Mouse (Mus musculus) lung, postnatal 4 days (tissue): Measurements from ENCODE around the gene Cysrt1.

Source experiments
- DNase-seq, 2 experiments: peaks; one replicate each; pipeline ENCODE4 v3.0.0; 2021

Gene Cysrt1

DNA sequence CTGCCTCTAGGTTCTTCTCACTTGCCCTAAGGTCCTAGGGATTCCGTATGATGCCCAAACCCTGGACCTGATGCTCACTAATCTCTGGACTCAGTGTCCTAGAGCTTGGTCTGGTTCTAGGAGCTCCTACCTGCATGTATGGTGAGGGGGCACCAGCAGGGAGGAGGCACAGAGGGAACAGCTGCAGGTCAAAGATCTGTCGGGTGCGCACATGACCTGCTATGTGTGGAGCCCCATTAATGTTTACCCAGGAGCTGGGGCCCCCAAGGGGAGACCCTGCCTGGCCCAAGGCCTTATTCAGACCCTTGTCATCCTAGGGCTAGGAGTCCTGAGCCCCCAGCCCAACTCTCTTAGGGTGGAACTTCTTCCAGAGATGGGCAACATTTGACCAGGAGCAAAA is 8.2 kb downstream of the Cysrt1 start, which contains the start of gene Slc34a3:
TSS of gene Slc34a3 (minus strand) at position 315 of the 400 bp plus-strand sequence.
- DNase-seq = no peak

DNA sequence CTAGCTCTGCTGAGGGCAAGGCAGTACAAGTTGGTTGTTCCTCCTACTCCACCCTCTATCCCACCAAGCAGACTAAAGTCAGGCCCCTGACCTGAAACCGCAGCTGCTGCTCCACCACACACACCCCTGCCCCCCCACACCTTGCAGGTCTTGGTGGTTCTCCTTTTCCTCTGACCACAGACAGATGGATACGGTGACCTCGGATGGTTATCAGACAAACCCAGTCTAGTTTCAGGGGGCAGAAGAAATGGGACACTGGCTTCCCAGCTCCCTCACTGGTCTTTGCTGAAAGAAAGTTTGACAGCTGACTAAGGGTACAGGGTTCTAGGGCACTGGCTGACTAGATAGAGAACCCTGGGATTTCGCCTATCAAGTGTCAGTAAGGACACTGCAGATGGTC is 8.8 kb downstream of the Cysrt1 start:
- no peak for DNase-seq

DNA sequence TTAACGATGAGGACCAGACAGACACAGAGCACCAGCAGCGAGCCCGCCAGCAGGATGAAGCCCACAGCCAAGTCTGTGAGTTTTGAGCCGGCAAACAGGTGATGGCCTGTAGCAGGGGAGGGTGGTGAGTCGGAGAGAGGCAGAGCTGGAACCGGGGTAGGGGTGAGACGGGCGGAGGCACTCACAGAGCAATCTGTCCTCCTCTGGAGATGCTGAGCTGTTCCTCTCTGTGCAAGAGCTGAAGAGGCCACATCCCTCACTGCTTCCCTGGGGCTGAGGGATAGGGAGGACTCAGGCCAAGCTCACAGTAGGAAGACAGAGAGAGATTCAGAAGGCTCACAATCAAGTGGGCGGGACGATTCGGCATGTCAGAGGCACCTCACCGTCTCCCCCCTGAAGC is 11.2 kb downstream of the Cysrt1 start:
- no peak for DNase-seq

DNA sequence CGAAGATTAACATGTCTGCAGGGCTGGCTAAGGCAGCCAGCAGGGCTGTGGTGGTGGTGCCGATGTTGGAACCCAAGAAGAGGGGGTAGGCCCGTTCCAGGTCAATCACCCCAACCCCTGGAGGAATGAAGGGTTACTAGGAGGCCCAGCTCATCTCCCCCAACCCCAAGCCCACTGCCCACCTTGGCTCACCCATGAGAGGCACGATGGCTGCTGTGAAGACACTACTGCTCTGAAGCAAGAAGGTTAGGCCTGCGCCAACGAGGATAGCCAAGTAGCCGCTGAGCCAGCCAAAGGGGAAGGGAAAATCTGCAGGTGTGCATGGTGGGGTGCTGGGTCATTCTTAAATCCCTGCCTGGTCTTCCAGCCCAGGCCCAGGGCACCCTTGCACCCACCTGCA is 11.7 kb downstream of the Cysrt1 start:
- no peak for DNase-seq

DNA sequence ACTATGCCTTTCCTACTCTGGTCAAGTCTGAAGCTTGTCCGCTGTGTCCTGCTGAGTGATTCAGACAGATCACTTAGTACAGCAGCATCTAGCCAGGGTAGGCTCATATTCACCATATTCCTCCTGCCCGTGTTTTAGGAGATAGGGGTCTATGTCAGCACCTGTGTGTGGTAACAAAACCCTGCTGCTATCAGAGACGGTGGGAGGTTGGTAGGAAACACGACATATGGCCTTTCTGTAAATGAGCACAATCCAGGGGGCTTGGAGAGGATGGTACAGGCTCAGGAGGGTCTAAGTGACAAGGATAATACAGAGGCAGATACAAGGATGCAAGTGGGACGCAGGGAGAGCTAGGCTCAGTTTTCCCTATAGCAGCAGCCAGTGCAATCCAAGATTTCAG is 12.7 kb downstream of the Cysrt1 start:
- no peak for DNase-seq

DNA sequence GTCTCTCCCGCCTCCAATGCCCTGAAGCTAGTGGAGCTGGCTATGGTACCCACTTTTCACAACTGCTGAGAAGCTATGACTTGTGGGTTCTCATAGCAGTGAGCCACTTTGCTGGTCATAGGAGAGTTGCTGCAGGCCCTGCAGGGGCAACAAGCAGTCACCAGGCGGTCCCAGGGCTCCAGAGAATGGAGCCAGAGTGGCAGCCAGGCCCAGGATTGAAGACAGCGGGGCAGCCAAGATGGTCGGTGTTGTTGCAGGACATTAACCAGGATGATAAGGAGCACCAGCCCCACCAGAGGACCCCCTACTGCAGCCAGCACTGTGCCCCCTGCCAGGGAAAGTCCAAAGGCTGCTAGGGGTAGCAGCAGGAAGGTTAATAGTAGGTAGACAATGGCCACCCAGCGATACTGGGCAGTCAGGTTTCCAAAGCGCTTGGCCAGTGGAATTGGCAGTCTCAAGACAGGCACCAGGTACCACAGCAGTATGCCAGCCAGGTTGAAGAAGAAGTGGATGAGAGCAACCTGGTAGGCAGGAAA is 13.2 kb downstream of the Cysrt1 start:
- DNase-seq = no peak

DNA sequence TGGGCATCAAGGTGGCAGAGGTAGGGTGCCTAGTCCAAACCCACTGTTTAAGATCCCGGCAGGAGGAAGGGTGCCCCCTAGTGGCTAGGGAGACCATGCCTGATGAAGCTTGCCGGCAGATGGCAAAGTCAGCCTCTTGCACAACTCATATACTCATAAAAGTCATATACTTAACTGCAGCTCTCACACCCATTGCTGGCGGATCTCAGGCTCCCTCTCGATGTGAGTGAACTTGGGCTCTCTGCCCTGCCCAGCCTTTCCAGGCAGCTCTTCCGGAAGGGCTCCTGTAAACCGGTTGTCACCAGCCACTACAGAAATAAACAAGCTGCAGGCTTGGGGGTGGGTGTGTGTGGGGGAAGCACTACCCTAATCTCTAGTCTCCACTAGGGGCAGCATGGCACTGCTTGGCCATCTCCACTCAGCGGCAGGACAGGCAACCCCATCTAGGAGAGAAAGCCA is 13.8 kb downstream of the Cysrt1 start:
- DNase-seq = peak; percentile 93 to 96

DNA sequence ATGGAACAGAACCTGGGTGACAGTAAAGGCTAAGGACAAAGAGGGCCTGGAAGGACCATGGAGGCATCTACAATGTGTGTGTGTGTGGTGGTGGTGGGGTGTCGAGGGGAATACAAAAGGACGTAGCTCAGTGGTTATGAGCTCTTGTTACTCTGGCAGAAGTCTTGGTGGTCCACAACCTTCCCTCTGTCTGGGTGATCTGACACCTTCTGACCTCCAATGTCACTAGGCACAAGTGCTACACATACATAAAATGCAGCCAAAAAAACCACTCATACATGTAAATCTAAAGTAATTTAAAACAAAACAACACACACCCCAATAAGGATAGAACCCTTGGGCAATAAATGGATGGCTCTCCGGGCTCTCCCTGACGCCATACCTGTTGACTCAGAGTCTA is 14.8 kb downstream of the Cysrt1 start:
- DNase-seq = no peak

DNA sequence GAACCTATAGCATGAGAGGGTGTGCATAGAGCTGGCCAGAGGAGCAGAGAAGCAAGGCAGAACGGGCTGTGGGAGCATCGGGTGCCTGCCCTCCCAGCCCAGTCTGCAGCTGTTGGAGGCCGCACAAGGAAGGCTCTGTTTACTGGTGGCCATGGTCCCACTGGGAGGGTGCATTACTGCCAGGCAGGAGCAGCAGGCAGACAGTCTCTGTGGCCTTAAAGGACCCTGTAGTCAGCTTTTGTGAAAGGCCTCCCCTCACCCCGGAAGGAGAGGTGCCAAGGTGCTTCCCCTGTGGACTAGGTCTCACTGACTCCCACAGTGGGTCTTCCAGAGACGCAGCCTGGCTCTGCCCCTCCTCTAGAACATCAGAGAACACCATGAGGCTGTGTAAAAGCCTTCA is 15.4 kb downstream of the Cysrt1 start:
- no peak for DNase-seq

DNA sequence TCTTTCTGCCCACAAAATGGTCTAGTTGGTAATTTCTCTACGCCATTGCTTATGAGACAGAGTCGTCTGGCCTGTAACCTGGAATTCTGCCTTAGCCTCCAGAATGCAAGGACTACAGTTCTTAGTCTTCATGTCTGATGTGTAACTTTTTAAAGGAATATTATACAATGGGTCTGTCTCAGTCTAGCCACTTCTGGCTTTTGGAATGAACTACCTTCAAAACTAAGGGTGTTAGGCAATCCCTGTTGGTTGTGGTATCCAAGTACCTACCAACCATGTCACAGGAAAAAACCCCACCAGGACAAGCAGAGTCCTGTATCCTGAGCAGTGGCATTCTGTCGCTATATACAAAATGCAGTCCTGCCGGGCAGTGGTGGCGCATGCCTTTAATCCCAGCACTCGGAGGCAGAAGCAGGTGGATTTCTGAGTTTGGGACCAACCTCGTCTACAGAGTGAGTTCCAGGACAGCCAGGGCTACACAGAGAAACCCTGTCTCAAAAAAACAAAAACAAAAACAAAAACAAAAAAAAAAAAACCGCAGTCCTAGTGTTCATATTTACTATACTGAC is 16.4 kb downstream of the Cysrt1 start:
- DNase-seq = no peak

DNA sequence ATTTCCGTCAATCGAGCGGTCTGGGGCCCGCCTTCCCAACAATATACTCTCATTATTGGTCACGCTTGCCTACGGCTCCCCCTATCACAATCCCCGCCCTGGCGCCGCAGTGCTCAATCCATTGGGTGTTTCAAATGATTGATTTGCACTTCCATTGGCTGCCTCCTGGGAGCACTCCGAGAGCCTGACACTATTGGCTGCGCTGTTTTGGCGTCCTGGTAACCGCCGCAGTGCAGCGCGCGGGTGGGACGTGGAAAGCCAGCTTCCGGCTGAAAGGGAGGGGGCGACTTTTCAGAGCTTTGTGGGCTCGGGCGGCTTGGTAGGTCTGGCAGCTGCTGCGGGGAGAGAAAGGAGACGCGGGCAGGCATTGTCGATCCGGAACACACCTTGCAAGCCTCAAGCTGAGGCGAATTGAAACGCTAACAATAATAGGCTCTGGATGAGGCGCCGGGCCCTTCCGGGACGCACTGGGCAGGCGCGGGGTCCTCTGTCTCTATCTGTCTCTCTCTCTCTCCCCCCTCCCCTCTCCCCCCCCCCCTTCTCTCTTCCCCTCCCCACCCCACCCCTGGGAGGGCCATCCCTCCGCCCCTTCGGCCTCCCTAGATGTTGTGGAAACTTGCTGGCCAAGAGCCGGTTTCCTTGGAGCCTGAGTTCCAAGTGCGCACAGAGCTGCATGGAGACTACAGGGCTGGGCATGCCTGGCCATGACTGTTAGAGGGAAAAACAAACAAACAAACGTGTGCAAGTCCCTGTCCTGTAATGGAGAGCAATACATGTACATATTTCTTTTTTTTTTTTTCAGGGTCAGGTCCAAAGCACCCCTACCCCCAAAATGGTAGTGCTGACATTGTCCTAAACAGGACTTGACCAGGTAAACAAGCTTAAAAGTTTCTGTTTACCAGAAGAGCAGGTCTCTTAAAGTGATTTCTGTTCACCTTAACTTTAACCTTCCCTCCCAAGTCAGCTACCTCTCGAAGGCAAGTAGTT is 17.2 kb downstream of the Cysrt1 start:
- DNase-seq = peak; percentile 98 to 100

DNA sequence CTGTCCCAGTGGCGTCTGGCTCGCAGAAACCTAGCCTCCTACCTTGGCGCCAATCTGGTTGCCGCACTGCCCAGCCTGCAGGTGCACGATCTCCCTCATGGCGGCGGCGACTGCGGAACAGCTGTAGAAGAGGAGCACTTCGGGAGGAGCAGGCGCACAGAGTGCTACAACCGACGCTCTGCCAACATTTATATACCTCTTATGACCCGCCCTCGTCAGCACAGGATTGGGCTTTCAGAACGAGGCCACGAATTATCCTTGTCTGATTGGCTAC is 17.8 kb downstream of the Cysrt1 start, which contains the start of gene Tubb4b:
TSS of gene Tubb4b (minus strand) at position 211 of the 274 bp plus-strand sequence.
- DNase-seq = no peak

DNA sequence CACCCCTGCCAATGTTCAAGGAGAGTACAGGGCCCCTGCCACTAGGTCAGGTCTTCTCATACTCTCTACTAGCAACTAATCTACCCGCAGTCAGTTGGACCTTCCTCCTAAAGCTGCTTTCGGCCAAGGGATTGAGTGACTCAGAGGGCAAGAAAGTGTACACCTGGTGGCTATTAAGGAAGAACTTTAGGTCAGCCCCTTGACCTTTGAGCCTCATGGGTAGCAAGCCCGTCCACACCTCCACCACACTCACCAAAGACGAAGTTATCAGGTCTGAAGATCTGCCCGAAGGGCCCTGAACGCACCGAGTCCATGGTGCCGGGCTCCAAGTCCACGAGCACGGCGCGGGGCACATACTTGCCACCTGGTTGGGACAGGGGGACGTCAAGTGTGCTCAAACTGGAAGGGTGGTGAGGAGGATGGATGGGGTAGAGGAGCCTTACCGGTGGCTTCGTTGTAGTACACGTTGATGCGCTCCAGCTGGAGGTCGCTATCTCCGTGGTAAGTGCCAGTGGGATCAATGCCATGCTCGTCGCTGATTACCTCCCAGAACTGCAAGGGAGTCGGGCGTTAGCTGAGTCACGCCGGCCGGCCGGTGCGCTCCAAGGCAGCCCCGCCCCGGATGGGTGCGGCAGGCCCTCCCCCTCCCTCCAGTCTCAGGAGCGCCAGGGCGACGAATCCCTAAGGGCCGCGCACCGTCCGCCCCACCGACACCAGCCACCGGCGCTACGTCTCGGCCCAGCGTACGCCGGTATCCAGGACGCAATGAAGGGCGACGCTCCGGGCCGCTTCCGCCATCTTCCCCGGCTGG is 18.4 kb downstream of the Cysrt1 start:
- peak; percentile 86 to 91 for DNase-seq

DNA sequence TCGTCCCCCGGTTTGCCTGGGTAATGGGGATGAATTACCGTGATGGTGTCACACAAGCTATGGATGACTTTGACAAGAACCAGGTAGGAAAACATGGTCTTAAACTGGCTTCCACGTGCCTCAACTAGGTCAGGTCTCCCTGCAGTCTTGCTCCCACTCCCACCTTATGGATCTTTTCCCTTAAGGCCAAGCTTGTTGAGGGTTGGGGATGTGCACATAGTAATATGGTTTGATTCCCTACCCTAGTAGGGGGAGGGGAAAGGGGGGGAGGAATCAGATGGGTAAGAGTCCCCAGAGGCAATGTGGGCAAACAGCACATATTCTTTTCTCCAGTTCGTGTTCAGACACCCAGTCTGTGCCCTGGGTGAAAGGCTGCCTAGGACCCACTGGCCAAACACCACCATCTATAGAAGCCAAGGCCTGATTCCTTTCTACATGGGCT is 20.9 kb downstream of the Cysrt1 start:
- DNase-seq = peak in 1 of 2 experiments; percentile 3

DNA sequence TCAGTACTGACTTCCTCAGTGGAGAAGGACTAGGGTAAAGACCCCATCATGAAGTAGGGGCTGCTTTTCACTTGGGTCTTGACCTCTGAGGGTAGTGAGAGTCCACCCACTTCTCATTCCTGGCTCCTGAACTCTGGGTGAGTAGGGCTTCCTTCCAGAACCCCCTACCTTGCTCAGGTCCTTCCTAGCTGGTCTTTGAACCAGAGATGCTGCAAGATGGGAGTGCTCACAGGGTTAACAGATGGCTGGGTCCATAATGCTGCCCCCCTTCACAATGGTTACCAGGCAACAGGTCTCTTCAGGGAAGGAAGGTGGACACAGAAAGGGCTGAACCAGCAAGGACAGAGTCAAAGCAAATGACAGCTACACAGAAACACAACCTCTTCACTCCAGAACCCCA is 23.8 kb downstream of the Cysrt1 start, which contains the start of gene Fam166a:
TSS of gene Fam166a (plus strand) at position 301 of the 400 bp plus-strand sequence.
- no peak for DNase-seq

DNA sequence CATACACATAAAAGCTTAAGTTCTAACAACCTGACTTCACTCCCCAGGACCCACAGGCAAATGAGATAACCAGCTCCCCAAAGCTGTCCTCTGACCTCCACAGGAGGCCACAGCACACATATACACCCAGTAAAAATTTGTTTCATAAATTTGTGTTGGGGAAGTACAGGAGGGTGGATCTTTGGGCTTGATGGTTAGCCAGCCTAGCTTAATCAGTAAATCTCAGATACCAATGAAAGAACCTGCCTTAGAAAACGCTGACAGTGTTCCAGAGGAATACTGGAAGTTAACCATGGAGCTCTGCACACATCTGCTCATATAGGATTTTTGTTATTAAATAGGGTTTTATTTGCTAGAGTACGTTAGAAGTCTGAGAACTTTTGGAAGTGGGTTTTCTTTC is 24.6 kb downstream of the Cysrt1 start:
- DNase-seq = no peak

DNA sequence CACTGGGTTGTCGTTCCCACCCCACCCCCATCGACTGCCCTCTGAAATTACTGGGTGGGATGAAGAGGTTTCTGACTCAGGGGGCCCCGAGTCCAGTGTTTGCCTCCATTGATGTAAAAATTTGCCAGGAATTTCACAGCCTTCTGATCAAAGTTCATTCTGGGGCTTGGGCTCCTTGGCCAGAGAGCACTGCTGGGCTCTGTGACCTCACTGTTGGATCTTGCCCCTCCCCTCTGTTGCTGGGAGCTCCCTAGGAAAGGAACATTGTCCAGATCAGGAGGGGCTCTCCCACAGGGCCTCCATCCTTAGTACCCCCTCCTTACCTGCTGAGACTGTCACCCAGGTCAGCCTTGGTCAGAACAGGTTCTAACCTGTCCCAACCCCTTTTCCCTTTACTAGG is 27.8 kb downstream of the Cysrt1 start, which contains the start of gene Stpg3:
TSS of gene Stpg3 (minus strand) at position 194 of the 400 bp plus-strand sequence.
- no peak for DNase-seq

DNA sequence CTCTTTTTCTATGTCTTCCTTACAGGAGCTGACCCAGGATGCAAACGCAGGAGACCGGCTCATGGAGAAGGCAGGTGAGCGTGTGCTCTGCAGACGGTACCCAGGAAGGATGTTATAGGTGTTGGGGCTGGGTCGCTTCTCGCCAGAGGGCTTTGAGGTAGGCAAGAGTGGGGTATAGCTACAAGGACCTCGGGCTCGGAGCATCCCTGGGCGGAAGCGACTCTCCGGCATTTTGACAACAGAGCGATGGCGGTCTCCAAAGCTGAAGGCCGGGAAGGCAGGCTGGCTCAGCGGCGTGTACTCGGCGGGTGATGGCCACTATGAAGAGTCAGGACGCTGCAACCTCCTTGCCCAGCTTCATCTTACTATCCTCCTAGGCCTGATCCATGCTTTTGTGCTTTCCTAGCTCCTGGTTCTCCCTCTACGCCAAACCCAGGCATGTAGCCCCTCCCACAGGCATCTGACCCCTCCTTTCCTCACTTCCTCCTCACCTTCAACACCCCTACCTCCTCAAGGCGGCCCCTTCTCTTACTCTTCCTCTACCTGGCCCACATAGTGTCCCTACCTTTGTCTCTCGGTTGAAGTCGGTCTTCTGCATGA is 28.9 kb downstream of the Cysrt1 start:
- DNase-seq = no peak

DNA sequence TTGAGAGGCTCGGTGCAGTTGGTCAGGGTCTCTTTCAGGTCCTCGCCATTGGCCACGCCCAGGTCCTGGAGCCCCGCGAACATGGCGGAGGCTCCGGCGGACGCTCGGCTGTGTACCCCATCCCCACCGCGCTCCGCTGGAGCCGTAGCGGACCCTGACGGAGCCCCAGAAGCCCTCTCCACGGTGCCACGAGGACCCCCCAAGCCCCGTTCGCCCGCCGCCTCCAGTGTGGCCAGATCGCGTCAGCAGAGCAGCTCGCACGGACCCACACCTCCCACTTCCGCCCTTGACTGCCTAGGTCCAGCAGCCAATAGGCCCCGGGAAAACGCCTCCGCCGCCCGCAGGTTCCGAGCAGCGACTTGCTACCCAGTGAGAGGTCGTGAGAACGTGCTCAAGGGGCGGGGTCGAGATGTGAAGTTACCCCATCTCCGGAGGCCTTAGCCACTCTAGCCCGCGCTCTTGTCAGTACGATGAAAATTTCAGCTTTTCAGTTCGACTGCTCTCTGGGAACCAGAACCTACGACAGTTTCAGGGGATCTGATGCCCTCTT is 31.1 kb downstream of the Cysrt1 start, which contains the start of gene Nelfb:
TSS of gene Nelfb (minus strand) at position 369 of the 550 bp plus-strand sequence.
- peak; percentile 95 to 96 for DNase-seq

DNA sequence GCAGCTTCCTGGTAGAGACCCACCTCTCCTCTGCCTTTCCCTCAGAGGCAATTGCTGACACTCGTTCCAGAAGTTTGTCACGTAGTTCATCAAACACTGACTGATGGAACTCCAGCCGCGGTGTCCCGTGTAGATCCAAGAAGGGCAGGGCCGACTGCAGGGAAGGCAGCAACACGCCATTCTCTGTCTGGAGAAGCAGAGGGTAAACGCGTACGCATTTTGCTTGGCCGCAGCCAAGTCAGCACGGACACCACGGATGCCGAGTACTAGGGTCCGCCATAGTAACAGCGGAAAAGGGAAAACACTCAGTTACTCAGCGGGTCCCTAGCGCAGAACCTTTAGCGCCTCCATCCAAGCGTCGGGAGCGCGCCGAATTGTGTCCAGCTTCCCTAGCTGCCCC is 31.6 kb downstream of the Cysrt1 start:
- DNase-seq = no peak

DNA sequence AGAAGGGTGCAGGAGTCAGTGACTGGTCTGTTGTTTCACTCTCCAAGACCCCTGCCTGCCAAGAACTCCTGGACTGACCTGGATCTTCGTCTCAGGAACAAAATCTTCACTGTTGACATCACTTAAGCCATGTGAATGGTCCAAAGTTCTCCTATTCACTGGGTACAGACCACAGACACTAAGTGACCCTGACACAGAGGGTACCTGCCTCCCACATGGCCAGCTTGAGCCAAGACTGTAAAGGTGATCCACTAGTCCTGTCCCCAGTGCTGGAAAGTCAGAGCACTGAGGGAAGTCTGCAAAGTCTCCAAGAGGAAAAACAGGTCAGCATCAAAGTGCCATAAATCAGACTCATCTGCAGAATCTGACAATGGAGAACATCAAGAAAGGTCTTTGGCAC is 34.7 kb downstream of the Cysrt1 start:
- DNase-seq = no peak

DNA sequence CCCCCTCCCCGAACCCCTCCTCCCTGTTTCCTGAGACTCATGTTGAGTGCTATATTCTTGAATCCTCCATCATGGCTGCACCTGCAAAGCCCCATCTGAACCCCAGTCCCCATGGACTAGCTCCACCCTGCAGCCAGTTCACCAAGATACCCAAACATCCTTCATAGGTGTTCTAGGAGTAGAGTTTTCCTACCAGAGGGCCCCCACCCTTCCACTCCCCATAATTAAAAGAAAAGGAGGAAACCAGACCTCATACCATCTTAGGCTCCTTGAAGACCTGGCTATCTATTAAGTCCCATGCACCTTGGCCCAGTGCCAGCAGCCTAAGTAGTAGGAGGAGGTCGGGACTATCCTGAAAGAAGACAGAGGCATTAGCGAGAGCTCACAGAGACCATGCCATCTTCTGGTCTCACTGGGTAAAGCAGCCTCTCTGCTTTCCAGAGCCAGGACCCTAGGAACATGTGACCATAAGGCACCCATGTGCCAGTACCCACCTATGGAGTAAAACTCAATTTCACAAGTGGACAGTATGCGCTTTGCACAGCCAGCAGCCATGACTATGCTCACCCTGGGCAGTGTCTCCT is 38.5 kb downstream of the Cysrt1 start:
- DNase-seq = no peak
